Mouse (Mus musculus) MEL (cell line): ENCODE data around the gene Ppp1r10. TPM values are rescaled to one million over a fixed set of nuclear protein-coding genes. Genes with fewer than 3 reads are reported as not detected.

Source experiments
- DNase-seq: peaks from one replicate; pipeline ENCODE4 v3.0.0; 2011; ENCODE audit warnings: low read depth, low spot score
- H3K27ac ChIP-seq: 2 replicates; pipeline ENCODE4 v1.5.1; 2012; ENCODE audit warnings: low read depth, mild to moderate bottlenecking, control low read depth, low read length, moderate library complexity; ENCODE audit not compliant: control insufficient read depth
- H3K27me3 ChIP-seq, 2 experiments: fragments of 150-350 bp in 1 of 2; sonication (generic) in 1 of 2; 2 replicates each; pipeline ENCODE4 v1.6.1; 2012; ENCODE audit warnings: low read length in 2 of 2, mild to moderate bottlenecking in 2 of 2, improper control_type of control experiment in 1 of 2, moderate library complexity in 1 of 2; ENCODE audit not compliant: insufficient read depth in 2 of 2, control insufficient read depth in 1 of 2
- H3K36me3 ChIP-seq, 2 experiments: 2 replicates each; pipeline ENCODE4 v1.6.1; 2012 to 2014; ENCODE audit warnings: low read length in 2 of 2, improper control_type of control experiment in 1 of 2, inconsistent platforms in 1 of 2, mild to moderate bottlenecking in 1 of 2; ENCODE audit not compliant: insufficient read depth in 2 of 2, control insufficient read depth in 1 of 2
- H3K4me1 ChIP-seq, 2 experiments: fragments of 150-350 bp in 1 of 2; sonication (generic) in 1 of 2; 2 replicates each; pipeline ENCODE4 v1.6.1; 2012; ENCODE audit warnings: low read length in 2 of 2, improper control_type of control experiment in 1 of 2, mild to moderate bottlenecking in 1 of 2; ENCODE audit not compliant: insufficient read depth in 2 of 2, control insufficient read depth in 1 of 2
- H3K4me3 ChIP-seq, 2 experiments: fragments of 150-350 bp in 1 of 2; sonication (generic) in 1 of 2; 2 replicates each; pipeline ENCODE4 v1.5.1; 2012; ENCODE audit warnings: low read depth in 2 of 2, low read length in 2 of 2, mild to moderate bottlenecking in 2 of 2, moderate library complexity in 2 of 2, control low read depth in 1 of 2, improper control_type of control experiment in 1 of 2; ENCODE audit not compliant: control insufficient read depth in 1 of 2, insufficient read depth in 1 of 2
- H3K79me2 ChIP-seq: 2 replicates; pipeline ENCODE4 v1.6.1; 2012; ENCODE audit warnings: mild to moderate bottlenecking, low read length, moderate library complexity; ENCODE audit not compliant: control insufficient read depth, poor library complexity, insufficient read depth
- H3K9ac ChIP-seq: 2 replicates; pipeline ENCODE4 v1.6.1; 2012; ENCODE audit warnings: low read depth, mild to moderate bottlenecking, control low read depth, low read length, moderate library complexity; ENCODE audit not compliant: control insufficient read depth, poor library complexity, severe bottlenecking
- H3K9me3 ChIP-seq: fragments of 150-350 bp; sonication (generic); replicated peaks from 2 replicates; pipeline ENCODE4 v1.6.1; 2012; ENCODE audit warnings: mild to moderate bottlenecking, low read length, improper control_type of control experiment, moderate library complexity; ENCODE audit not compliant: insufficient read depth
- BHLHE40 ChIP-seq: IDR thresholded peaks from 2 replicates; pipeline ENCODE4 v1.6.1; 2012; ENCODE audit warnings: low read depth, mild to moderate bottlenecking, inconsistent platforms, low read length, improper control_type of control experiment, borderline replicate concordance
- ELF1 ChIP-seq: IDR thresholded peaks from 2 replicates; pipeline ENCODE4 v1.6.1; 2014; ENCODE audit warnings: low read depth, mild to moderate bottlenecking, inconsistent platforms, low read length, improper control_type of control experiment, moderate library complexity
- ETS1 ChIP-seq: IDR thresholded peaks from 2 replicates; pipeline ENCODE4 v1.6.1; 2012; ENCODE audit warnings: low read depth, mild to moderate bottlenecking, inconsistent platforms, low read length, improper control_type of control experiment, moderate library complexity
- HCFC1 ChIP-seq: IDR thresholded peaks from 2 replicates; pipeline ENCODE4 v1.6.1; 2012; ENCODE audit warnings: low read depth, mild to moderate bottlenecking, inconsistent platforms, low read length, improper control_type of control experiment, moderate library complexity
- KAT2A ChIP-seq: conservative IDR thresholded peaks from 2 replicates; pipeline ENCODE4 v1.6.1; 2012; ENCODE audit warnings: low read depth, low read length, improper control_type of control experiment, inconsistent platforms
- MAFK ChIP-seq: IDR thresholded peaks from 2 replicates; pipeline ENCODE4 v1.6.1; 2011; ENCODE audit warnings: low read depth, mild to moderate bottlenecking, low read length, improper control_type of control experiment, borderline replicate concordance
- MAX ChIP-seq: IDR thresholded peaks from 2 replicates; pipeline ENCODE4 v1.6.1; 2011; ENCODE audit warnings: low read length, improper control_type of control experiment
- MAZ ChIP-seq: IDR thresholded peaks from 2 replicates; pipeline ENCODE4 v1.6.1; 2012; ENCODE audit warnings: low read depth, mild to moderate bottlenecking, inconsistent platforms, low read length, improper control_type of control experiment
- MEF2A ChIP-seq: IDR thresholded peaks from 2 replicates; pipeline ENCODE4 v1.6.1; 2014; ENCODE audit warnings: low read depth, mild to moderate bottlenecking, inconsistent platforms, low read length, improper control_type of control experiment; ENCODE audit not compliant: poor library complexity, insufficient replicate concordance, severe bottlenecking; ENCODE audit errors: extremely low read depth
- MXI1 ChIP-seq: IDR thresholded peaks from 2 replicates; pipeline ENCODE4 v1.6.1; 2011; ENCODE audit warnings: mild to moderate bottlenecking, low read depth, low read length, improper control_type of control experiment
- NELFE ChIP-seq: IDR thresholded peaks from 2 replicates; pipeline ENCODE4 v1.6.1; 2011; ENCODE audit warnings: low read depth, low read length, improper control_type of control experiment
- NRF1 ChIP-seq: IDR thresholded peaks from 2 replicates; pipeline ENCODE4 v1.6.1; 2014; ENCODE audit warnings: low read depth, mild to moderate bottlenecking, inconsistent platforms, low read length, improper control_type of control experiment, moderate library complexity; ENCODE audit not compliant: poor library complexity, insufficient read depth, severe bottlenecking
- POLR2A ChIP-seq, 2 experiments: IDR thresholded peaks; 2 replicates each; pipeline ENCODE4 v1.6.1; 2011 to 2012; ENCODE audit warnings: low read length in 2 of 2, mild to moderate bottlenecking in 2 of 2, control low read depth in 1 of 2, improper control_type of control experiment in 1 of 2, low read depth in 1 of 2, moderate library complexity in 1 of 2; ENCODE audit not compliant: control insufficient read depth in 1 of 2, insufficient read depth in 1 of 2, poor library complexity in 1 of 2
- POLR2AphosphoS2 ChIP-seq: IDR thresholded peaks from 2 replicates; pipeline ENCODE4 v1.6.1; 2011; ENCODE audit warnings: low read length, improper control_type of control experiment
- SIN3A ChIP-seq: IDR thresholded peaks from 2 replicates; pipeline ENCODE4 v1.6.1; 2012; ENCODE audit warnings: low read length, improper control_type of control experiment, inconsistent platforms
- SMC3 ChIP-seq: IDR thresholded peaks from 2 replicates; pipeline ENCODE4 v1.6.1; 2011; ENCODE audit warnings: low read depth, low read length, improper control_type of control experiment
- USF1 ChIP-seq: IDR thresholded peaks from 2 replicates; pipeline ENCODE4 v1.6.1; 2014; ENCODE audit warnings: low read depth, mild to moderate bottlenecking, inconsistent platforms, low read length, improper control_type of control experiment, moderate library complexity
- ZMIZ1 ChIP-seq: IDR thresholded peaks from 2 replicates; pipeline ENCODE4 v1.6.1; 2012; ENCODE audit warnings: low read depth, mild to moderate bottlenecking, inconsistent platforms, low read length, improper control_type of control experiment, moderate library complexity
- polyA plus RNA-seq, 2 experiments: library from polyadenylated mRNA; stranded (reverse) in 1 of 2; unstranded in 1 of 2; fragments of >175 nt in 1 of 2; fragments of >200 nt in 1 of 2; gene quantifications; 2 replicates each; pipeline versions ENCODE4 v1.2.1 to v1.2.4; 2012; ENCODE audit warnings: low replicate concordance in 2 of 2, low read depth in 1 of 2; ENCODE audit not compliant: insufficient read length in 2 of 2, insufficient read depth in 1 of 2, missing spikeins in 1 of 2
- total RNA-seq: library from RNA; depleted of rRNA; stranded (reverse); fragments of 300-350 nt; gene quantifications from 2 replicates; pipeline ENCODE4 v1.2.3, GENCODE M21; 2012

Gene Ppp1r10
- total and polyA plus RNA-seq, 3 experiments: 25.3 to 61.4 TPM; not detected in 1

DNA sequence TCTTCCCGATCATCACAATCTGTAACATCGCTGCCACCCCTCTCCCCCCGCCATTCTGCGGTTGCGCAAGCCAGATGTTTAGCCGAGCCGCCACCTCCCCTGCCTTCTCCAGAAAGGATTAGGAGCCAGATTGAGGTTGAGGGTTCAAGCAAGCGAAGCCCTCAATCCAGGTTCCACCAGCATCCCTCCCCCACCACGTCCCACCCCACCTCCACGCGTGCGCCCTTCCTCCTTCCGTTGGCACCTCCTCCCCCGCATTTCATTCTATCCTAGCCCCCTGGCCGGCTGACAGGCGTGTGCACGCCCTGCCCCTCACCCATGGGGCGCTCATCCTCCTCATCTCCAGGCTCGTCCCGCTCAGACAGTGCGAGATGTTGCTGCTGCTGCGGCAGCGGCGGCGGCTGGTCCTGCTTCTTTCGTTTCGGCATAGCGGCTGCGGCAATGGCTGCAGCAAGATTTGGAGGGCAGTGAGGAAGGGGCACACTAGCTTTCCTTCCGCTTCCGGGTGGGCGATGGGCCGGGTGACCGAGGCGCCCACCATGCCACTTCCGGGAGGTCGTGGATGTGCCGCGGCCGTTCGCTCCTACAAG lies 62.7 kb downstream of the Ppp1r10 start (continued):
- TF ChIP-seq ELF1 (peak; percentile 88), SIN3A (no peak), ETS1 (no peak), ZMIZ1 (0 out of 2 replicates have a peak, but pooled peaks have one; percentile 44), SMC3 (no peak)

DNA sequence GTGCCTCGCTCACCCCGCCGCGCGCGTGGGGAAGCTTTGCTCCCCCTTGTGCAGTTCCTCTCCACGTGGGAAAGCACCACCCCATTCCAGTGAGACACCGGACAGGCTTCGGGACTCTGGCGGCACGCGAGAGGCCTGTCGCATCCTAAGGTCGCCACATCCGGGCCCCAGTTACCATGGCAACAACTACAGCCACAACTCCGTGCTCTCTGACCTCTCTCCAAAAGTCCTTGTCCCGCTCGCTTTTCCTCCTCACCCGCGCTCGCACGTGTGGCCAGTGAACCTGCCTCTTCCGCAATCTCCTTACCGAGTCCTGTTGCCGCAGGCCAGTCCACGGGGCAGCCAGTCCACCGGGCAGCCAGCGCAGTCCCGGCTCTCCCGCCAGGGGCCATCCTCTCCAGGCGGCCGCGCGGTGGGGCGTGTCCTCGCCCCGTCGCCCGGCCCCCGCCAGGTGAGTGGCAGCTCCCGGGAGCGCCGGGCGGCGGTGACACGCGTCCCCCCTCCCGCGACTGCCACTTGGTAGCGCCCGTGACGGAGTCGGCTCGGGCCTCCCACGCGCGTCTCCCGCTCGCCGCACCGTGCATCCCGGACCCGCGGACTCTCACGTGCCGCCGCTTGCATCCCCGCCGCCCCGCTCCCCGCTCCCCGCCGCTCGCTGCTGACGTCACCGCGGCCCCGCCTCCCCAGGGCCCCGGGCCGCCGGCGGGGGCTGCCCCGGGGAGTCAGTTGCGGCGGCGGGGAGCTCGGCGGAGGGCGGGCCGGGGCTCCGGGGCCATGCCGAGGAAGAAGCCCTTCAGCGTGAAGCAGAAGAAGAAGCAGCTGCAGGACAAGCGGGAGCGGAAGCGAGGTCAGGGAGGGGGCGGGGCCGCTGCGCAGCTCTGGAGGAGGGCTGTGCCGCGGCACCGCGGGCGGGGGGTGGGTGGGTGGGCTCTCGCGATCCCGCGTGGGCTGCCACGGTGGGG lies 63.4 kb downstream of the Ppp1r10 start, which contains the start of the genes Gnl1 and Prr3:
Gene Gnl1 (plus strand): TSS at position 451 of the 962 bp plus-strand sequence.
Gene Prr3 (minus strand): TSS at position 836 of the 962 bp plus-strand sequence.
- H3K27ac ChIP-seq: peak within 1 kb of the TSS; percentile 92
- no peaks in the 10 kb centered on the region for H3K27me3 ChIP-seq
- H3K4me3 ChIP-seq: peak within 1 kb of the TSS; percentile 95 to 96
- H3K9me3 ChIP-seq: no peaks in the 10 kb centered on the region
- H3K36me3 ChIP-seq: peaks cover 1 to 8% of the 10 kb centered on the region in 2 experiments
- peaks cover 2 to 5% of the 10 kb centered on the region in 2 experiments; a peak in 3 of 4 replicates for H3K4me1 ChIP-seq
- TF ChIP-seq MEF2A: no peak
- TF ChIP-seq USF1: 0 out of 2 replicates have a peak, but pooled peaks have one; percentile 31
- no peak for TF ChIP-seq ZMIZ1
- TF ChIP-seq NRF1: 0 out of 2 replicates have a peak, but pooled peaks have one; percentile 13
- TF ChIP-seq KAT2A: no peak; the same call in 1 of the 2 replicates
- TF ChIP-seq MAZ: peak; percentile 76; the same call in 1 of the 2 replicates
- peak; percentile 86 for TF ChIP-seq HCFC1
- no peak for TF ChIP-seq MAFK
- TF ChIP-seq BHLHE40: peak; percentile 88
- TF ChIP-seq SIN3A: peak; percentile 92
- peak; percentile 11 to 43; a peak in 2 of 4 replicates for TF ChIP-seq POLR2A (IDR thresholded peaks at IDR 0.05; ENCODE audit: control insufficient read depth in 1 of 2, insufficient read depth in 1 of 2, low read depth in 1 of 2, low read length in 2 of 2, poor library complexity in 1 of 2)
- TF ChIP-seq NELFE: peak; percentile 36
- TF ChIP-seq MAX: peak; percentile 93
- TF ChIP-seq ETS1: 0 out of 2 replicates have a peak, but pooled peaks have one; percentile 25
- peak; percentile 96 for TF ChIP-seq MXI1
- no peak for TF ChIP-seq POLR2AphosphoS2
- TF ChIP-seq, all 39 proteins: peak for 11
- peak; percentile 96 for DNase-seq
- peak within 1 kb of the TSS; percentile 94 for H3K9ac ChIP-seq
- H3K79me2 ChIP-seq: peaks cover 32% of the 10 kb centered on the region
